Mouse (Mus musculus): Measurements from ENCODE around the gene Zfp13. TPM values are rescaled to one million over a fixed set of nuclear protein-coding genes. Genes with fewer than 3 reads are reported as not detected.

Zfp13 gene
- total RNA-seq, 1 experiment = 19.9 TPM

DNA sequence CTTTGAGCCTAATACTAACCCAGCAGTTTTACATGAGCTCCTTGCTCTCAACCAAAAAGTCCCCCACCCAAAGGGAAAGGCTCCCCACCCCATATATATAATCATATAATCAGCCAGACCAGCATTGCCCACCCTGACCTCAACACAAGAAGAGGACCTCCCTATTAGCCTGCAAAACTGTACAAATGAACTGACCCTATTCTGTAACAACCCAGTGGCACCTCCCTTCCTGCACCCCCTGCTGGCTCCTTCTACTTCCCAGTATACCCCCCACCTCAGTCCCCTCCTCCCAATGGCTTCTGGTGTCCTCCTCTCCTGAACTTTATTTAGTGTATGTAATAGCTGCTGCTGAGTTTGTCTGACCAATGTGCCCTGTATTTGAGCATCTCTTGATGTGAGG lies 47.9 kb downstream of the Zfp13 start:
- DNase-seq (ENCODE audit: low read depth, low spot score) = no peak
- H3K9me3 ChIP-seq (ENCODE audit: control insufficient read depth, insufficient read depth, low read depth, low read length) = no peaks in the 10 kb centered on the region
- no peaks in the 10 kb centered on the region for H3K36me3 ChIP-seq (ENCODE audit: control insufficient read depth, insufficient read depth, low read length, poor library complexity, severe bottlenecking)
- in situ Hi-C loops (cut with MboI; ENCODE audit: low sequenced_read_pairs in 2 of 2, unreplicated experiment in 2 of 2) = no loop called here
- H3K4me3 ChIP-seq (ENCODE audit: insufficient read depth in 1 of 2, low read depth in 1 of 2, low read length in 2 of 2, poor library complexity in 1 of 2, severe bottlenecking in 1 of 2) = peak overlapping the region in 1 of 2 experiments; percentile 50; a peak in 2 of 4 replicates
- H3K9ac ChIP-seq (ENCODE audit: insufficient read depth, low read depth, low read length, poor library complexity, severe bottlenecking) = no peak overlapping the region
- H3K4me1 ChIP-seq (ENCODE audit: control insufficient read depth in 2 of 2, insufficient read depth in 2 of 2, low read length in 2 of 2, poor library complexity in 1 of 2) = peaks cover 0 to 10% of the 10 kb centered on the region in 2 experiments; a peak in 3 of 4 replicates
- H3K27ac ChIP-seq (ENCODE audit: insufficient read depth, low read depth, low read length, poor library complexity, severe bottlenecking) = no peak overlapping the region
- TF ChIP-seq MAFK (IDR thresholded peaks at IDR 0.05; ENCODE audit: insufficient read depth, low read depth, low read length) = no peak
- no peak for TF ChIP-seq ZNF384 (IDR thresholded peaks at IDR 0.05; ENCODE audit: low read depth, low read length)
- no peak for TF ChIP-seq CHD2 (IDR thresholded peaks at IDR 0.05; ENCODE audit: low read depth, low read length)
- TF ChIP-seq ZC3H11A (IDR thresholded peaks at IDR 0.05; ENCODE audit: borderline replicate concordance, low read depth, low read length) = no peak
- no peak for TF ChIP-seq HCFC1 (IDR thresholded peaks at IDR 0.05; ENCODE audit: borderline replicate concordance, insufficient read depth, low read length)

DNA sequence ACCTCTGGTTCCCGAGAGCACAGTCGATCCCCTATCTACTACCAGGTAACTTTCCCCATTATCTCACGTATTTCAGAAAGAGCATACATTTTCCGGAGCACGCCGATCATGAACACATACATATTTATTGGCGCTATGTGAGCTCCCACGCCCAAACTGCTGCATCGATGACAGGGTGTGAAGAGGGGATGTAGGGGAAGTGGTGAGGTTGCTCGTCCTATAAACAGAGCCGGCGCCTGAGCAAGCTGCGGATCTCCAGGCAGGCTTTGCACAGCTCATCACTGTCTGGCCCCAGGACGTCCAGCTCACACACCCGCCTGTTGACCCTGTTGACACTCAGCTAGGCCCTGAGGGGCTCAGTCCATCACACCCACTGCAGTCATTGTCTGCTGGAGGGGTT lies 48.4 kb downstream of the Zfp13 start:
- in situ Hi-C loops (cut with MboI; ENCODE audit: low sequenced_read_pairs in 2 of 2, unreplicated experiment in 2 of 2) = no loop called here
- H3K4me1 ChIP-seq (ENCODE audit: control insufficient read depth in 2 of 2, insufficient read depth in 2 of 2, low read length in 2 of 2, poor library complexity in 1 of 2) = peaks cover 0 to 10% of the 10 kb centered on the region in 2 experiments; a peak in 3 of 4 replicates
- H3K27ac ChIP-seq (ENCODE audit: insufficient read depth, low read depth, low read length, poor library complexity, severe bottlenecking) = peak overlapping the region; percentile 29; the same call in 1 of the 2 replicates
- H3K36me3 ChIP-seq (ENCODE audit: control insufficient read depth, insufficient read depth, low read length, poor library complexity, severe bottlenecking) = no peaks in the 10 kb centered on the region
- peak overlapping the region; percentile 50 to 70 for H3K4me3 ChIP-seq (ENCODE audit: insufficient read depth in 1 of 2, low read depth in 1 of 2, low read length in 2 of 2, poor library complexity in 1 of 2, severe bottlenecking in 1 of 2)
- TF ChIP-seq HCFC1 (IDR thresholded peaks at IDR 0.05; ENCODE audit: borderline replicate concordance, insufficient read depth, low read length) = no peak
- TF ChIP-seq ZNF384 (IDR thresholded peaks at IDR 0.05; ENCODE audit: low read depth, low read length) = no peak
- no peak for TF ChIP-seq MAFK (IDR thresholded peaks at IDR 0.05; ENCODE audit: insufficient read depth, low read depth, low read length)
- TF ChIP-seq CHD2 (IDR thresholded peaks at IDR 0.05; ENCODE audit: low read depth, low read length) = no peak
- no peak for TF ChIP-seq ZC3H11A (IDR thresholded peaks at IDR 0.05; ENCODE audit: borderline replicate concordance, low read depth, low read length)
- H3K9ac ChIP-seq (ENCODE audit: insufficient read depth, low read depth, low read length, poor library complexity, severe bottlenecking) = peak overlapping the region; percentile 67
- no peaks in the 10 kb centered on the region for H3K9me3 ChIP-seq (ENCODE audit: control insufficient read depth, insufficient read depth, low read depth, low read length)
- DNase-seq (ENCODE audit: low read depth, low spot score) = no peak

DNA sequence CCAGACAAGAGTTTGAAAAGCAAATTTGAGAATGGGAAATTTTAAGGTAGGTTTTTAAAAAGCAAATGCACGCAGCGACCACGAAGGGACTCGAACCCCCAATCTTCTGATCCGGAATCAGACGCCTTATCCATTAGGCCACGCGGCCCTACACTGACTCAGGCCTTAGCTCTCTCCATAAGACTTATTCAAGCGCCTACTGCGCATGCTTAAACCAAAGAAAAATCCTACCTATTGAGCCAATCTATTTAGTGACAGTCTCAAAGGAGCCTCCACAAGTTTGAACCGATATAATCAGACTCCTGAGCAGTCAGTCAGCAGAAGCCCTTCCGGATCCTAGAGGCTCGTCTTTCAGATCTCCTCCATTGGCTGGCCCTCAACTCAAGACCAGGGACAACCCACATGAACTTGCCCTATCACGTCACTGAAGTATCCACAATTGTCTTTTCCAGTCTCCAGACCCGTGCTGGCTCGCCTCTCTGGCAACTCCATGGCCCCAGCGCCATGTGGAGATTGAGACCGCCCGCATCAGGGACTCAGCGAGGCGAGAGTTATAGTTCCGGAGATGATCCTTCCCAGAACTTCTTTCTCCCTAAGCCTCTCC lies 49.0 kb downstream of the Zfp13 start:
- DNase-seq (ENCODE audit: low read depth, low spot score) = peak; percentile 83
- Histone ChIP-seq H3K9ac (ENCODE audit: insufficient read depth, low read depth, low read length, poor library complexity, severe bottlenecking) (peak overlapping the region; percentile 67), H3K9me3 (ENCODE audit: control insufficient read depth, insufficient read depth, low read depth, low read length) (no peaks in the 10 kb centered on the region), H3K27ac (ENCODE audit: insufficient read depth, low read depth, low read length, poor library complexity, severe bottlenecking) (peak overlapping the region; percentile 29; the same call in 1 of the 2 replicates), H3K36me3 (ENCODE audit: control insufficient read depth, insufficient read depth, low read length, poor library complexity, severe bottlenecking) (no peaks in the 10 kb centered on the region), H3K4me1 (ENCODE audit: control insufficient read depth in 2 of 2, insufficient read depth in 2 of 2, low read length in 2 of 2, poor library complexity in 1 of 2) (peaks cover 0 to 13% of the 10 kb centered on the region in 2 experiments; a peak in 3 of 4 replicates), H3K4me3 (ENCODE audit: insufficient read depth in 1 of 2, low read depth in 1 of 2, low read length in 2 of 2, poor library complexity in 1 of 2, severe bottlenecking in 1 of 2) (peak overlapping the region; percentile 58 to 87)
- TF ChIP-seq ZNF384 (IDR thresholded peaks at IDR 0.05; ENCODE audit: low read depth, low read length) (no peak), MAFK (IDR thresholded peaks at IDR 0.05; ENCODE audit: insufficient read depth, low read depth, low read length) (peak; percentile 90)
- in situ Hi-C loops (cut with MboI; ENCODE audit: low sequenced_read_pairs in 2 of 2, unreplicated experiment in 2 of 2) = no loop called here

DNA sequence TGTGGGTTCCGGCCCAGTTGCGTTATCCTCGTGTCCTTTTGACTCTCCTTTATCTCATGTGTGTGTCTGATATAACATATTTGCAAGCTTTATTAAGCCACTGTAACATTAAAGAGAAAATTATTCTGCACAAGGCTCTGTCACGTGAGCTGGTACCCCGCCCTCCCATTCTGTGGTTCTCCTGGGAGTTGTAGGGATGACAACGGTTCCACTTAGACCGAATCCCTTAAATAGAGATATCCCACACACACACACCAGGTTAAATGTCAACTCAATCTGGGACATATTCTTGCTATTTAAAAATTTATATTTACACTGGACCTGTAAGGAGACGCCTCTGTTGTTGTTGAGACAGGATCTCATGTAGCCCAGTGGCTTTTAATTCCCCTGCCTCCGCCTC lies 49.8 kb downstream of the Zfp13 start:
- Histone ChIP-seq H3K4me1 (ENCODE audit: control insufficient read depth in 2 of 2, insufficient read depth in 2 of 2, low read length in 2 of 2, poor library complexity in 1 of 2) (peaks cover 0 to 15% of the 10 kb centered on the region in 2 experiments; a peak in 3 of 4 replicates), H3K9me3 (ENCODE audit: control insufficient read depth, insufficient read depth, low read depth, low read length) (no peaks in the 10 kb centered on the region), H3K4me3 (ENCODE audit: insufficient read depth in 1 of 2, low read depth in 1 of 2, low read length in 2 of 2, poor library complexity in 1 of 2, severe bottlenecking in 1 of 2) (peak overlapping the region; percentile 58 to 87), H3K27ac (ENCODE audit: insufficient read depth, low read depth, low read length, poor library complexity, severe bottlenecking) (no peak overlapping the region), H3K9ac (ENCODE audit: insufficient read depth, low read depth, low read length, poor library complexity, severe bottlenecking) (no peak overlapping the region), H3K36me3 (ENCODE audit: control insufficient read depth, insufficient read depth, low read length, poor library complexity, severe bottlenecking) (no peaks in the 10 kb centered on the region)
- TF ChIP-seq CHD2 (IDR thresholded peaks at IDR 0.05; ENCODE audit: low read depth, low read length) (no peak), MAFK (IDR thresholded peaks at IDR 0.05; ENCODE audit: insufficient read depth, low read depth, low read length) (no peak), HCFC1 (IDR thresholded peaks at IDR 0.05; ENCODE audit: borderline replicate concordance, insufficient read depth, low read length) (no peak), ZC3H11A (IDR thresholded peaks at IDR 0.05; ENCODE audit: borderline replicate concordance, low read depth, low read length) (no peak), ZNF384 (IDR thresholded peaks at IDR 0.05; ENCODE audit: low read depth, low read length) (no peak)
- no peak for DNase-seq (ENCODE audit: low read depth, low spot score)
- in situ Hi-C loops (cut with MboI; ENCODE audit: low sequenced_read_pairs in 2 of 2, unreplicated experiment in 2 of 2) = no loop called here
